Mouse (Mus musculus) forebrain, embryonic 11.5 days (tissue): ENCODE measurements at regions not wholly inside any gene's neighbourhood (a gene's known extent, or its start where the extent isn't known, plus 50 kb on each side); places are given as distances from the start of the nearest gene placed in this dataset.

Source experiments
- ATAC-seq: fragments of 200-750 bp; cut with Nextera tagmentation; replicated peaks from 2 replicates; pipeline ENCODE4 v1.8.0; 2017; ENCODE audit warnings: moderate TSS enrichment; ENCODE audit not compliant: low FRiP score
- DNase-seq: peaks from one replicate; pipeline ENCODE4 v3.0.0-alpha.2; 2017; ENCODE audit warnings: low spot score
- H3K27ac ChIP-seq: fragments of 300-500 bp; sonication (generic); 2 replicates; pipeline ENCODE4 v1.5.1; 2014; ENCODE audit warnings: low read depth, low read length
- H3K27me3 ChIP-seq: fragments of 300-500 bp; sonication (generic); 2 replicates; pipeline ENCODE4 v1.6.1; 2014; ENCODE audit warnings: mild to moderate bottlenecking, low read length, mixed read lengths; ENCODE audit not compliant: control insufficient read depth, insufficient read depth
- H3K36me3 ChIP-seq: fragments of 300-500 bp; sonication (generic); 2 replicates; pipeline ENCODE4 v1.6.1; 2014; ENCODE audit warnings: mild to moderate bottlenecking, low read length, moderate library complexity, mixed read lengths; ENCODE audit not compliant: control insufficient read depth, insufficient read depth
- H3K4me1 ChIP-seq: fragments of 300-500 bp; sonication (generic); replicated peaks from 2 replicates; pipeline ENCODE4 v1.6.1; 2014; ENCODE audit warnings: low read length, mixed read lengths; ENCODE audit not compliant: control insufficient read depth, insufficient read depth
- H3K4me2 ChIP-seq: fragments of 300-500 bp; sonication (generic); 2 replicates; pipeline ENCODE4 v1.6.1; 2014; ENCODE audit warnings: low read depth, mild to moderate bottlenecking, low read length, moderate library complexity, mixed read lengths; ENCODE audit not compliant: severe bottlenecking
- H3K4me3 ChIP-seq: fragments of 300-500 bp; sonication (generic); 2 replicates; pipeline ENCODE4 v1.5.1; 2014; ENCODE audit warnings: low read depth, low read length
- H3K9ac ChIP-seq: fragments of 300-500 bp; sonication (generic); 2 replicates; pipeline ENCODE4 v1.6.1; 2014; ENCODE audit warnings: low read length
- H3K9me3 ChIP-seq: fragments of 300-500 bp; sonication (generic); 2 replicates; pipeline ENCODE4 v1.6.1; 2016; ENCODE audit warnings: low read length, mixed read lengths; ENCODE audit not compliant: control insufficient read depth
- WGBS: fragments of 180-500 bp; shearing (Covaris S2); extraction: QIAGEN DNeasy Blood & Tissue Kit; methylation state at CpG from one replicate; pipeline ENCODE4 v1.1.7; 2014; 5-methylcytosine and 5-hydroxymethylcytosine counted together

DNA sequence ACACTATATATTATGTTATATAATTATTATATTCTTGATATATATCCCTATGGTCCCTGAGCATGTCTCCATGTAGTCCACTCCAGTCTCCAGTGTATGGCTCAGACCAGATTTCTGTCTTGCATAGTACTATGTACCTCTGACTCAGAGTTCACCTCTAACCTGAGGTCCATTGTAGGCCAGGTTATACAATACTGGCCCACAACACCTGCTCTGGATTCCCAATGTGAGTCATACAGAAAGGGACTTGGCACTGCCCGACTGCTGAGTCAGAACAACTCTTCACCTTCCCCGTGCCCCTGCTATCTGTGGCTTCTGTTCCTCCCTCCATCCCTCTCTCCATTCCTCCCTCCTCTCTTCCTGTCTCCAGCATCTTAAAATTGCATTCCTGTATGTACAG is 236.1 kb upstream of the Zfp637 start:
- H3K4me1 ChIP-seq: no peaks in the 10 kb centered on the region
- no peaks in the 10 kb centered on the region for H3K27me3 ChIP-seq
- DNase-seq: no peak
- 91% methylated on average over 2 of the region's 2 CpGs for WGBS
- H3K27ac ChIP-seq: no peak overlapping the region
- H3K9me3 ChIP-seq: no peaks in the 10 kb centered on the region; the same call in 1 of the 2 replicates
- H3K4me3 ChIP-seq: no peak overlapping the region
- no peak overlapping the region for H3K4me2 ChIP-seq
- no peak overlapping the region for H3K9ac ChIP-seq
- no peak for ATAC-seq
- H3K36me3 ChIP-seq: no peaks in the 10 kb centered on the region

DNA sequence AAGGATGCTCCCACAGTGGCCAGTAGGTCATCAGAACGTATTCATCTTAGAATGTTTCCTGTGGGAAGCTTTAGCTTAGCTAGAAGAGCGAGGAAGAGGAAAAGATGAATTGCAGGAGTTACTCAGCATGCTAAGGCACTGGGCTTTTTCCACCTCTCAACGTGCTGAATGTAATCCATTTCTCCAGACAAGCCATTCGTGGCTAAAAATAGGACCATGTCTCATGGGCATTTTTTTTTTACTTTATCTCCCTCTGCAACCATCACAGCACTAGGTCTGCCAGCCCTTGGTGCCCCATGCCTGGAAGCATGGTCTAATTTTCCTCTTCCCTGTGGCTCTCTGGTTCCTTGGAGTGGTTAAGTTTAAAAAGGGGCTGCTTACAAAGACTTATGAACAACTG is 235.3 kb upstream of the Zfp637 start:
- H3K9me3 ChIP-seq: no peaks in the 10 kb centered on the region; the same call in 1 of the 2 replicates
- H3K36me3 ChIP-seq: no peaks in the 10 kb centered on the region
- ATAC-seq (no peak), DNase-seq (no peak)
- no peak overlapping the region for H3K4me3 ChIP-seq
- H3K27ac ChIP-seq: no peak overlapping the region
- no peak overlapping the region for H3K9ac ChIP-seq
- H3K4me1 ChIP-seq: no peaks in the 10 kb centered on the region
- 83% methylated on average over 4 of the region's 4 CpGs for WGBS
- no peak overlapping the region for H3K4me2 ChIP-seq
- H3K27me3 ChIP-seq: no peaks in the 10 kb centered on the region

GRCm38 (mm10) chr6:117606211-117606610 is 234.8 kb upstream of the Zfp637 start:
- Histone ChIP-seq H3K9me3 (no peaks in the 10 kb centered on the region; the same call in 1 of the 2 replicates), H3K36me3 (no peaks in the 10 kb centered on the region), H3K4me1 (no peaks in the 10 kb centered on the region), H3K4me2 (no peak overlapping the region), H3K4me3 (no peak overlapping the region), H3K27ac (no peak overlapping the region), H3K27me3 (no peaks in the 10 kb centered on the region), H3K9ac (no peak overlapping the region)
- DNase-seq: no peak
- ATAC-seq: no peak
- WGBS: 88% methylated on average over 6 of the region's 6 CpGs

DNA sequence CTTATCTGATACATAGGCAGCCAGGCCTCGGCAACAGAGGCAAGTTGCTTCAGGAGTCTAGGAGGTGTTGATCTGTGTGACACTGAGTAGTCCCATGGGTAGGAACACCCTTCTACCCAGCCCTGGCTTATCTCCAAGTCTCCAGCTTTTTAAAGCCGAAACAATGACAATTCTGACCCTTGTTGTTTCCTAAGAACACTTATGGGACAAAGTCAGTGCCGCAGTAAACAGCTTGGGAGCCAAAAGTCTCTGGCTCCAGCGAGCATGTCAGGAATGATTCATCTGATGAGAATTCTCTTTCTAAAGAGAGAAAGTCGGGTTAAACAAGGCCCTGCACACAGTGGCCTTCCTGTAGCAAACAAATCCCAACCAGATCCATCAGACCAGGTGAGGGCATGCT is 234.0 kb upstream of the Zfp637 start:
- Histone ChIP-seq H3K9me3 (no peaks in the 10 kb centered on the region; the same call in 1 of the 2 replicates), H3K27ac (no peak overlapping the region), H3K4me1 (no peaks in the 10 kb centered on the region), H3K27me3 (no peaks in the 10 kb centered on the region), H3K4me3 (no peak overlapping the region), H3K36me3 (no peaks in the 10 kb centered on the region), H3K9ac (no peak overlapping the region), H3K4me2 (no peak overlapping the region)
- DNase-seq: no peak
- no peak for ATAC-seq
- WGBS: 78% methylated on average over 5 of the region's 5 CpGs

DNA sequence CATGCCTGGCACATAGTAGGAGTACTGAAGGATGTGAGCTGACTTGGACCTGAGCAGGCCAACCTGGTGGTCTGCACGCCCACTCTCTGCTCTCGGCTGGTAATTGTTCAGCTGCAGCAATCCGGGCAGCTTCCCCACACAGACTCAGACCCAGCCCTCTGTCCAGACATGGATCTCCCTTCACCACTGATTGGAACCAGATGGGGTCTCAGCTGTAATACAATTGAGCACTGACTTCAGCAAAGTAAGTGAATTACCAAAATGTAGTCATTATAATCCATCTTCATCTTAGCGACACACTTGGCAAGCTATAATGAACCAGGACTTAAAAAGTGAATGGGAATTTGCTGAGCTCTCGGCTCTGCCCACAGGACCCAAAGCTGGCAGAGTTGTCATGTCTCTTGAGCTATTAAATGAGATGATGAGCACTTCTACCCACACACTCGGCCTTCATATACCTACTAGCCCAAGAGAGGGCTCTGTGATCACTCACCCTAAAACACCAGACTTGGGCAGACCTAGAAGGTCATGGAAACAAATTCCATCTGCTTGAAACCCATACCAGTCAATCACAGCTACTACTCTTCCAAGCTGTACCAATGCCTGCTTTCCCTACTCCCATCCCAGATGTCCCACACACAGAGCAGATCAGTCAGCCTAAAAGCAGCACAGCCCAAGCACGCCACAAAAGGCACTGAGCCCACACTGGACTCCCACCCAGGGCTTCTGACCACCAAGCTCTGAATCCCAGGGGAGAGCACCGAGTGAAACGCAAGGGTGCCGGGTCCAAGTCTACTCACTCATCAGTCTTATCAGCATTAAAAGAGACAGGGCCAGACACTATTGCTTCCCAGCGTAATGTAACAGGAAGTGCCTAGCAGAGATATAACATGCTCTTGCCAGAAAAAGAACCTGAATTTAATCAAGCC is 231.2 kb upstream of the Zfp637 start:
- no peak overlapping the region for H3K4me2 ChIP-seq
- H3K9me3 ChIP-seq: no peaks in the 10 kb centered on the region
- WGBS: 77% methylated on average over 11 of the region's 11 CpGs
- no peaks in the 10 kb centered on the region for H3K4me1 ChIP-seq
- no peak overlapping the region for H3K27ac ChIP-seq
- DNase-seq (no peak), ATAC-seq (no peak)
- no peaks in the 10 kb centered on the region for H3K36me3 ChIP-seq
- no peak overlapping the region for H3K9ac ChIP-seq
- no peak overlapping the region for H3K4me3 ChIP-seq
- H3K27me3 ChIP-seq: no peaks in the 10 kb centered on the region

GRCm38 (mm10) chr6:117611281-117611680 is 229.7 kb upstream of the Zfp637 start:
- Histone ChIP-seq H3K27me3 (no peaks in the 10 kb centered on the region), H3K4me3 (no peak overlapping the region), H3K4me1 (no peaks in the 10 kb centered on the region), H3K9ac (no peak overlapping the region), H3K9me3 (no peaks in the 10 kb centered on the region), H3K36me3 (no peaks in the 10 kb centered on the region), H3K27ac (no peak overlapping the region), H3K4me2 (no peak overlapping the region)
- DNase-seq: no peak
- WGBS: 93% methylated on average over 10 of the region's 10 CpGs
- ATAC-seq: no peak

DNA sequence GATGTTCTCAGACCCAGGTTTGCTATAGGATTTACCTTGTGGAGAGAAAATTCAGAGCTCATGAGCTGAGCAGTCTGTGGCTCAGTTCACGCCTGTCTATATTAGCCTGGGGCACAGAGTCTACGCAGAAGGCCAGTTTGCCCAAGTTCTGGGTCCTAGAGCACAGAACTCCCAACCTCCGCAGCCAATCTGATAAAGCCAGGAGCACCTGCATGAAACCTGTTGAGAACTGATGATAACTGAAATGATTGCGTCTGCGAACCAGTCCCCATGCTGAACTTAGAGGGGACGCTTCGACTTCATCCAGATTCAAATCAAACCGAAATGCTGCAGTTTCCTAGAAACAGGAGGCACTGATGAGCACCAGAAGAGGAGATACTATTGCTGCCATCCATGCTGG is 229.0 kb upstream of the Zfp637 start:
- Histone ChIP-seq H3K4me2 (no peak overlapping the region), H3K27ac (no peak overlapping the region), H3K4me3 (no peak overlapping the region), H3K9me3 (no peaks in the 10 kb centered on the region), H3K4me1 (no peaks in the 10 kb centered on the region), H3K9ac (no peak overlapping the region), H3K36me3 (no peaks in the 10 kb centered on the region), H3K27me3 (no peaks in the 10 kb centered on the region)
- ATAC-seq: no peak
- WGBS: 87% methylated on average over 8 of the region's 8 CpGs
- DNase-seq: no peak

GRCm38 (mm10) chr6:117612421-117612820 is 228.6 kb upstream of the Zfp637 start:
- 78% methylated on average over 8 of the region's 8 CpGs for WGBS
- no peak overlapping the region for H3K4me2 ChIP-seq
- no peak overlapping the region for H3K4me3 ChIP-seq
- ATAC-seq (no peak), DNase-seq (no peak)
- no peaks in the 10 kb centered on the region for H3K9me3 ChIP-seq
- H3K36me3 ChIP-seq: no peaks in the 10 kb centered on the region
- H3K4me1 ChIP-seq: no peaks in the 10 kb centered on the region
- H3K27me3 ChIP-seq: no peaks in the 10 kb centered on the region
- H3K27ac ChIP-seq: no peak overlapping the region
- H3K9ac ChIP-seq: no peak overlapping the region
